Mouse (Mus musculus) heart, postnatal 25 days (tissue): Measurements from ENCODE around the gene Sart3. TPM values are rescaled to one million over a fixed set of nuclear protein-coding genes. Genes with fewer than 3 reads are reported as not detected.

Experiments
- DNase-seq: peaks from one replicate; pipeline ENCODE4 v3.0.0; 2022; ENCODE audit warnings: low spot score
- intact Hi-C: fragments of 180-260 bp; cut with DNase I; formaldehyde crosslinking; loops from one replicate; pipeline ENCODE4 v1.15.1; 2025
- total RNA-seq, 2 experiments: library from RNA; stranded (reverse); gene quantifications; 2 replicates each; pipeline ENCODE4 v1.2.3; 2021

Gene Sart3
- total RNA-seq, 2 experiments from 2014 or later, result 14.1 to 17.1 TPM

GRCm38 (mm10) chr5:113731174-113731573, 41.1 kb downstream of the Sart3 start:
- no peak for DNase-seq
- intact Hi-C loops, result no loop called here

GRCm38 (mm10) chr5:113730641-113731121, 41.6 kb downstream of the Sart3 start:
- DNase-seq, result no peak
- intact Hi-C loops, result no loop called here

- intact Hi-C loops, result loop anchor here (10.0 kb wide), 1 partner anchor 174 kb away; no protein-coding TSS in a partner anchor
- DNase-seq, result no peak
Observed at GRCm38 (mm10) chr5:113728691-113729090, 43.6 kb downstream of the Sart3 start.

DNA sequence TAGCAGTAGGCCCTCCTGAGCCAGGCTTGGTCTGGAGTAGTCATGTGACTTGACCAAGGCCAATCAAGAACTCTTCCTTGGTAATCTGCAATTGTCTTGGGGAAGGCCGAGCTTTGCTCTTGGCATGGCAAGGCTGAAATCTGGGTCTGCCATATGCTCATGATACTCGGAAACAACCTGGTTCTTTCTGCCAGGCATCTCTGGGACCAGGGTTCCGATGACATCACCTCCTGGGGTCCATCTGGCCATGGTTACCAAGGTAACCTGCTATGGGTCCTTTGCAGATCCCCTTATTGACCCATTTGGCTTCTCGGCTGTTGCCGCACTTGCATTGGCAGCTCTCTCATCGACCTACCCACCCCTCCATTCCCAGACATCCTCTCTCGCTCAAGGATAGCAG, 44.3 kb downstream of the Sart3 start:
- intact Hi-C loops, result loop anchor here (10.0 kb wide), 1 partner anchor 173 kb away; no protein-coding TSS in a partner anchor

DNA sequence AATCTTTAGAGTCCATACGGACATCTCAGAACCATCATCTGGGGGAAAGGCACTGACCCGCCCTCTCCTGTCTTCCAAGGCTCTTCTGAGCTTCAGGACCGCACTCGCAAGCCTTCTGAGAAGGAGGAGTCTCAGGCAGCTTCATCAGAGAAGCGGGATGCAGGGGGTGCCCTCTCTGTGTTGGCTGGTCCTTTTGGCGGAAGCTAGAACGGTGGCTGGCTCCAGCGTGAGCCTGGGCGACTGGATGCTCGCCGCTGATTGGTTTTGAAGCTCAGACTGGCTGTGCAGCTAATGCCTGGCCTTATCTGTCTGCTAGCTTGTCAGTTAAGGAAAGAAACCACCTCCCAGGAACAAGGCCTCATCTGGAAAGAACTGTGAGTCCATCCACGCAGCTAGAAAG, 45.1 kb downstream of the Sart3 start:
- intact Hi-C loops, result loop anchor here (10.0 kb wide), 1 partner anchor 172 kb away; no protein-coding TSS in a partner anchor
- DNase-seq, result no peak

More for the DNA sequence above, 44.3 kb downstream of the Sart3 start:
- DNase-seq, result no peak

DNA sequence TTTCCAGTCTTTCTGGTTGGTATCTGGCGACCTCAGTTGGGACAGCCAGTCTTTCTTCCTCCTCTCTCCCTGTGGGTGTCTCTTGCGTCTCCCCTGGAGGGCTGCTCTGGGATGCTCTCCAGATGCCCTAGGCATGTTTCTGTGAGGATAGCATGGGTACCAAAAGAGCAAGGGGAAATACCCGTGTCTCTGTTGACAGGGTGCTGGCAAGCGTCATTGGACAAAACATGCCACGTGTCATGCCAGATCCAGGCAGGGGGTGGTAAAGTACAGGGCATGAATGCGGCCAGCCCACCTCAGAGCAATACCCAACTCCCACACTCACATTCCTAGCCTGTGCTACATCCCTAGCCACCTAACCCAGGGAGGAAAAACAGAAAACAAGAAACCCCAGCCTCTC, 45.7 kb downstream of the Sart3 start:
- DNase-seq, result no peak
- intact Hi-C loops, result loop anchor here (10.0 kb wide), 1 partner anchor 172 kb away; no protein-coding TSS in a partner anchor

- no peak for DNase-seq
- intact Hi-C loops, result loop anchor here (10.0 kb wide), 1 partner anchor 171 kb away; no protein-coding TSS in a partner anchor
Observed at GRCm38 (mm10) chr5:113725417-113725816, 46.9 kb downstream of the Sart3 start.

DNA sequence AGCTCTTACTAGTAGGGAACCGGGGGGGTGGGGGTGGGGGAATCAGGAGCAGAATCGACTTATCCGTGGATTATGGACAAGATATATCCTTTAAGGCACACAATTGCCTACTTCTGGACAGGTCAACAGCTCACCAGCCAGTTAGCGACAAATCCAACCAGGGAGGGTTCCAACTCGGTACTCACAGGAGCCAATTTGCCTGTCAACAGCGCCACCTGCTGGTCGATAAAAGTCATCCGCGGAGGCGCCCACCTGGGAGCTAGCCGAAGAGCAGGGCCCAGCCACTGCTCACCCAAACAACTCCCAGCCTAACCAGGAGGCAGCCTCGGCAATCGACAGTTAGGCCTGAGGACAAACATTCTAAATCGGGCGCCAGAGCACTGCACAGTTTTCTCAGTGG, 47.9 kb downstream of the Sart3 start, which contains the start of gene 1700069L16Rik:
Gene 1700069L16Rik, minus strand, starts transcription at position 327 of the 400 bp plus-strand sequence.
- DNase-seq, result peak; percentile 49
- intact Hi-C loops, result loop anchor here (1.0 to 10.0 kb wide), 3 partner anchors 170 to 358 kb away; no protein-coding TSS in a partner anchor

- intact Hi-C loops, result loop anchor here (1.0 to 10.0 kb wide), 4 partner anchors 141 to 357 kb away; no protein-coding TSS in a partner anchor
- no peak for DNase-seq
Observed at GRCm38 (mm10) chr5:113723567-113724237, 48.6 kb downstream of the Sart3 start.

DNA sequence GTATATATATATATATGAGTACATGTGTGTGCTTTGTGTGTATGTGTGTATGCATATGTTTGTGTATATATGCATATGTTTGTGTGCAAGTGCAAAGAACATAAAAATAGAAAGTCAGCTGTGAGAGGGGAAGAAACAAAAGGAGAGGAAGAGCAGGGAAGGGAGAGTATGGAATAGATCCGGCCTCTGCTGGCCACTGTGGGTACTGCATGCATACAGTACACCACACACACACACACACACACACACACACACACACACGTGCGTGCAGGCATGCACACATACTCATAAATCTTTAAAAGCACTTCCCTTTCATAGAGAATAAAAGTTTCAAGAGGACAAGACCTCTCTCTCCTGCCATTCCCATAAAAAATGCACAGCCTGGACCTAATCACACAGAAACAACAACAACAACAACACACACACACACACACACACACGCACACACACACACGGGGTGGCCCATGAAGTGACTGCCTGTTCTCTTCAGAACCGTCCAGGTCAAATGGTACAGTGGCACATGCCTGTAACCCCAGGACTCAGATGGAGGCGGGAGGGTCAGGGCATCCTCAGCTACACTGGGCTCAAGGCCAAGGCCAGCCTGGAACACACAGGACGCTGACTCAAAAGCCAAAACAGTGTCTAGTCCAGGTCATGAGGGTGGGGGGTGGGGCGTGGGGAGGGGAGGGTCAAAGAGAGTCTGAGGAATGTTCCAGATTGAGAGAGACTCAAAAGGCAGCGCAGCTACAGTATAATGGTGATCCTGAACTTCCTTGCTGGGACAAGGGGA, 49.9 kb downstream of the Sart3 start:
- intact Hi-C loops, result loop anchor here (2.0 to 10.0 kb wide), 2 partner anchors 140 to 168 kb away; no protein-coding TSS in a partner anchor
- no peak for DNase-seq

DNA sequence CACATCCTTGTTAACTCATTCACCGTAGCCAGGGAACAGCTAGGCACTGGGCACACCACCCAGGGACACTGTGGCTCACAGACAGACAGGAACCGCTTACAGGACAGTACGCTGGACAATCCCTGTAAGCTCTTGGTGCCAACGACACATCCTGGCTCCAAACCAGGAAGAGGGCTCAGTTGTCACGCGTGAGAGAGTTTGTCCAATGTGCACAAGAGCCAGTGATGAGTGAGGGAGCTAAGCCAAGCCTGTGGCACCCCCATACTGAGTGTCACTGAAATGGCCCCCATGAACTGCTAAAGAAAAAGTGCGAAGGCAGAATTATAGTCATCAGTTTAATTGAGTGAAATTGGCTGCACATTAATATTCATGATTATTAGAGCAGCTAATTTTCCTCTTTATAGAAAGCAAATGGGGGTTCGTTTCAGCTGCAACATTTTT, 53.1 kb downstream of the Sart3 start:
- intact Hi-C loops, result no loop called here
- no peak for DNase-seq

GRCm38 (mm10) chr5:113716581-113717388, 55.5 kb downstream of the Sart3 start:
- no peak for DNase-seq
- intact Hi-C loops, result no loop called here

DNA sequence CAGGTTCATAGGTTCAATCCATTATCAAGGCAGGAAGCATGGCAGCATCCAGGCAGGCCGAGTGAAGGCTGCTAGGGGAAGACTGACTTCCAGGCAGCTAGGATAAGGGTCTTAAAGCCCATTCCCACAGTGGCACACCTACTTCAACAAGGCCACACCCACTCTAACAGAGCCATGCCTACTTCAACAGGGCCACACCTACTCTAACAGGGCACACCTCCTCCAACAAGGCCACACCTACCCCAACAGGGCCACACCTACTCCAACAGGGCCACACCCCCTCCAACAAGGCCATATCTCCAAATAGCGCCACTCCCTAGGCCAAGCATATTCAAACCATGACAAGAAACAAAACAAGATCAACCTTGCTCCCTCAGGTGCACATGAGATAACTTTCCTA, 59.4 kb downstream of the Sart3 start:
- intact Hi-C loops, result no loop called here
- no peak for DNase-seq

DNA sequence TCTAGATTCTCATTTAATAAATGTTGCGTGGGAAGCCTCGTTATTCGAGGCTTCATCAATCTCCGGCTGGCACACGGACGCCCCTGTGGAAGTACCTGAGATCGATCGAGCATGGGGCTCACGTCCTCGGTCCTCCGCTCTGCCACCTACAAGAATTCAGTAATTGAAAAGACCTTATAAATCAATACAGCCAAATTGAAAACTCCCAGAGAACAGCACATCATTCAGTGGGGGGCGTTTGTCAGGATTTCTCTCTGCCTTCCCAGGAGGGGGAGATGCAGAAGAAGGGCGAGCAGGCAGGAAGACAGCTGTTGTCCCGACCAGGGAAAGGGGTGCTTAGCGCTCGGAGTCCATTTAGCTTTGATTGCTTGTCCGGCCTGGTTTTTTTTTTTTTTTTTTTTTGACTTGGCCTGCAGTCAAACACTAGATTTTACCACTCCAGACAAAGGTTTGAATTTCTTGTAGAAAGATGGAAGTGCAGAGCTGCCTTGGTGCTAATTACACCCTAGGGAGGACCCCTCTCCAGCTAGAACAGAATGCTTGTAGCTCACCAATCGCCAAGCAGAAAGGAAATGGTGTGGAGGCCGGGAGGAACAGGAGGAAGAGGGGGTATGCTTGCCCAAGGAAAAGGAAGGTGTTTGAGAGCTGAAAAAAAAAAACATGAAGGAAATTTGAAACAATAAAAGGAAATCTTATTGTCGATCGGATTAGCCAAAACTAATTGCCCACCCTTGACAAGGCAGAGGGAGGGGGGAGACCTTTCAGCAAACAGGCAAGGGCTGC, 68.3 kb downstream of the Sart3 start:
- intact Hi-C loops, result loop anchor here (5.0 kb wide), 1 partner anchor 52 kb away; the partner anchor contains the start of gene Cmklr1
- DNase-seq, result no peak

DNA sequence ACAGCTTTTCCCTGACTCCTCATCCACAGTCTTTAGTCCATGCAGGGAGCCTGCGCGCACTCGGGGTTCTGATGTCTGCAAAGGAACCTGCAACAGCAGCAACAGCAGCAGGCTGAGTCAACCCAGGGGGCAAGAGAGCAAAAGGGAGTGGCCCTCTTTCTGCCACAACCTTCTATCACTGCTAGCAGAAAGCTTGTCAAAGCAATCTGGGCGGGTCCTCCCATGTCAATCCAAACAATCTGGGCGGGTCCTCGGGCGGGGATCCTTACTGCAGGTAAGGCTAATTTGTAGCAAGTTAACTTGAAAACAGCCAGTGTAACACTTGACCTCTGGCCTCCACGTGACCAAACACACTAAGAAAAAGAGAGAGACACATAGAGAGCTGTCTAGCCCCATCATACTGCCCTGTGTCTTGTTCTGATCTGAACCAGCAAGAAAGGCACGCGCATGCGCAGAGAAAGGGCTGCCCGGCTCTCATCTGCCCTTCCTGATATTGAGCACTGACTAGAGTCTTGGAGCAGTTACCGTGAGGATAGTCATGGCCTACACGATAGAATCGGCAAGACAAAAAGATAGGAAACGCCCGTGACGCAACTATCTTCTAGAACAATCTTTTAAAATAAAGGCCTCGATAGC, 71.8 kb downstream of the Sart3 start:
- intact Hi-C loops, result loop anchor here (5.0 kb wide), 1 partner anchor 48 kb away; the partner anchor contains the start of gene Cmklr1
- no peak for DNase-seq

DNA sequence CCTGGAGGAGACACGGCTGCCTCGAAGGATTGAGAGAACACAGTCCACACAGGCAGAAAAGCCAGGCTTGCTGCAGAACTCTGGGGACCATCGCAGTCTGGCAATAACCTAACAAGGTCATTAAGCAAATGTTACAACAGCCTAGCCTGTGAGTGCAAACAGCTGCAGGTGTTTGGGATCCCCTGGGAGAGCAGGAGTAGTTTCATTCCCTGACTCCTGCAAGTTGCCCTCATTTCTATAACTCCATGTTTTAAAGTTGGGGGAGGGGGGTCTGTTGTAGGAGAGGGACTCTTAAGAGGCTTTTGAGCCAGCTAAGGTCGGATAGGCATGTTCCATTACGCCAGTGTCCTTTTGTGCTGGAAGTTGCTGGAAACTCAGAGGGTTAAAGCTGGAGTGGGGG, 77.9 kb downstream of the Sart3 start:
- intact Hi-C loops, result no loop called here
- DNase-seq, result no peak

GRCm38 (mm10) chr5:113694000-113694399, 78.3 kb downstream of the Sart3 start:
- no peak for DNase-seq
- intact Hi-C loops, result no loop called here

GRCm38 (mm10) chr5:113693196-113693755, 79.0 kb downstream of the Sart3 start:
- no peak for DNase-seq
- intact Hi-C loops, result no loop called here
